Mouse (Mus musculus): ENCODE measurements around the gene Srgap2.

DNA sequence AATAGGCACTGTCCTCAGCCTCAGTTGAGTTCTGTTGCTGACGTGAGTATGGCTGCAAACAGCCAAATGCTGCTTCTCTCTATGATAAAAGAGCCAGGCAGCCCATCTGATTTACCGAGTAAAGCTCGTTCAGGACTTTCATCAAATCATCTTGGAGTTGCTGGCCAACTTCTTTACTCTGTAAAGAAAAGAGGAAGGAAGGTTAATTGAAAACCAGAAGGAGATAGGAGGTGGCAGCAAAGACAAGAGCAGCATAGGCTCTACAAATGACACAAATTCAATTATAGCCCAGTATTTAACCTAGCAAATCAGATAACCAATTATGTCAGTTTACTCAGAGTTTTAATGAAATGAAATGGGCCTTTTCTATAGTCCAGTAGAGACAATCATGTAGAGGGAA is 163.3 kb downstream of the Srgap2 start:
- TF ChIP-seq EP300 (IDR thresholded peaks at IDR 0.05; ENCODE audit: low read depth) (no peak), CTCF (IDR thresholded peaks at IDR 0.05; ENCODE audit: low read depth) (no peak)

Data from liver, postnatal 0 days (tissue).